Mouse (Mus musculus) heart, postnatal 25 days (tissue): Measurements from ENCODE around the gene Sacs. TPM values are rescaled to one million over a fixed set of nuclear protein-coding genes. Genes with fewer than 3 reads are reported as not detected.
"Not testable (repeated sequence)": the region's sequence is repeated elsewhere in the genome, so short reads cannot be mapped to it uniquely, and the experiment has no call there.

Source experiments
- DNase-seq: peaks from one replicate; pipeline ENCODE4 v3.0.0; 2022; ENCODE audit warnings: low spot score
- intact Hi-C: fragments of 180-260 bp; cut with DNase I; formaldehyde crosslinking; loops from one replicate; pipeline ENCODE4 v1.15.1; 2025
- total RNA-seq, 2 experiments: library from RNA; stranded (reverse); gene quantifications; 2 replicates each; pipeline ENCODE4 v1.2.3; 2021

Gene Sacs
- total RNA-seq, 2 experiments from 2014 or later: 32.1 to 32.9 TPM

- no peak for DNase-seq
- intact Hi-C loops: no loop called here
These were observed 16.8 kb downstream of the Sacs start for GRCm38 (mm10) chr14:61154900-61155585.

- no peak for DNase-seq
- intact Hi-C loops: no loop called here
These were observed 17.4 kb downstream of the Sacs start for GRCm38 (mm10) chr14:61155687-61156086.

- DNase-seq, intact Hi-C loops: not testable (repeated sequence)
These were observed 19.2 kb downstream of the Sacs start for GRCm38 (mm10) chr14:61157426-61157825.

GRCm38 (mm10) chr14:61160920-61161319 lies 22.7 kb downstream of the Sacs start:
- no peak for DNase-seq
- intact Hi-C loops: no loop called here

GRCm38 (mm10) chr14:61161367-61162334 lies 23.4 kb downstream of the Sacs start:
- intact Hi-C loops: no loop called here
- DNase-seq: no peak

- intact Hi-C loops: no loop called here
- no peak for DNase-seq
These were observed 26.2 kb downstream of the Sacs start for GRCm38 (mm10) chr14:61164461-61164860.

GRCm38 (mm10) chr14:61165929-61166328 lies 27.7 kb downstream of the Sacs start:
- intact Hi-C loops: no loop called here
- DNase-seq: no peak

GRCm38 (mm10) chr14:61171261-61171970 lies 33.2 kb downstream of the Sacs start:
- no peak for DNase-seq
- intact Hi-C loops: loop anchor here (5.0 to 10.0 kb wide), 2 partner anchors 34 to 273 kb away; partner anchors contain the start of gene Sacs

GRCm38 (mm10) chr14:61172548-61173158 lies 34.4 kb downstream of the Sacs start:
- intact Hi-C loops: loop anchor here (5.0 to 10.0 kb wide), 2 partner anchors 35 to 272 kb away; partner anchors contain the start of gene Sacs

GRCm38 (mm10) chr14:61173229-61173628 lies 35.0 kb downstream of the Sacs start:
- intact Hi-C loops: loop anchor here (5.0 to 10.0 kb wide), 2 partner anchors 36 to 272 kb away; partner anchors contain the start of gene Sacs
- DNase-seq: no peak

More at GRCm38 (mm10) chr14:61172548-61173158, 34.4 kb downstream of the Sacs start:
- DNase-seq: peak; percentile 99

GRCm38 (mm10) chr14:61191904-61192303 lies 53.6 kb downstream of the Sacs start:
- intact Hi-C loops: no loop called here
- no peak for DNase-seq

GRCm38 (mm10) chr14:61192326-61192725 lies 54.1 kb downstream of the Sacs start:
- no peak for DNase-seq
- intact Hi-C loops: no loop called here

- no peak for DNase-seq
- intact Hi-C loops: no loop called here
These were observed 56.2 kb downstream of the Sacs start for GRCm38 (mm10) chr14:61194416-61194815.

- intact Hi-C loops: no loop called here
- DNase-seq: no peak
These were observed 71.9 kb downstream of the Sacs start for GRCm38 (mm10) chr14:61210111-61210510.

GRCm38 (mm10) chr14:61211754-61212153 lies 73.5 kb downstream of the Sacs start:
- intact Hi-C loops: no loop called here
- no peak for DNase-seq

GRCm38 (mm10) chr14:61221166-61221565 lies 82.9 kb downstream of the Sacs start:
- no peak for DNase-seq
- intact Hi-C loops: no loop called here

- intact Hi-C loops: no loop called here
- no peak for DNase-seq
These were observed 84.2 kb downstream of the Sacs start for GRCm38 (mm10) chr14:61222506-61222905.

GRCm38 (mm10) chr14:61223740-61224139 lies 85.5 kb downstream of the Sacs start:
- intact Hi-C loops: no loop called here
- no peak for DNase-seq

GRCm38 (mm10) chr14:61224387-61225077 lies 86.3 kb downstream of the Sacs start:
- intact Hi-C loops: no loop called here
- DNase-seq: no peak
